Mouse (Mus musculus): ENCODE results near the gene Spry1. TPM values are rescaled to one million over a fixed set of nuclear protein-coding genes. Genes with fewer than 3 reads are reported as not detected.

Spry1 gene
- polyA plus RNA-seq, 1 experiment from 2014 or later = 3.0 TPM

DNA sequence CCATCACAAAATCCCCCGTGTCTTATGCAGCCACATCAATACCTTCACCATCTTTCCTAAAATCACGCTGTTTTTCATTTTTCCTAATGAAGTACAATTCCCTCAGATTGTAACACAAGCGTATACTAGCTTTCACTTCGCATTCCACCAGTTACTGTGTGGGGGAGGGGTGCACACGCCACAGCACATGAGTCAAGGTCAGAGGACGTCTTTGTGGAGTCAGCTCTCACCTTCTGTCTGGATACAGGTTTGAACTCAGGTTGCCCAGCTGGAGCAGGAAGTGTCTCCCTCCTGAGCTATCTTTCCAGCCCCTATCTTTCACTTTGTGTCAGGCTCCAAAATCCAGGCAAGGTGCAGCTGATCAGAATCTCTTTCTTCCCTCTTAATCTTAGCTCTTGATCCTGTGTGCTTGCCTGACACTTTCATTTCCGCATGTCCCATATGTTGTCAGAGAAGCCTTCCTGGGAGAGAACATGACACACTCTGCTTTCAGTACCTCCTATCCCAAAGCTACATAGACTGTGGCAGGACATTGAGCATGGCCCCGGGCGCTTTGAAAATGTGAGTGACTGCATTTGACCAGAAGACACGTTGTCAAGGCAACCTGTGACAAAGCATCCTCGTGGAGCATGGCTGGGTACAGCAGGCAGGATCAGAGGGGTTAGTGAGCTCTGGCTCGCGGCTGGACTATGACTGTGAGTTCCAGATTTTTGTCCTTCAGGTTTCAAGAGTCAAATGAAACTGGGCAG, 33.9 kb downstream of the Spry1 start:
- Histone ChIP-seq H3K9ac (no peak overlapping the region), H3K9me3 (replicated peaks) (no peaks in the 10 kb centered on the region), H3K4me1 (replicated peaks) (no peaks in the 10 kb centered on the region; the same call in 1 of the 2 replicates), H3K27me3 (peaks cover 51% of the 10 kb centered on the region), H3K4me3 (replicated peaks) (no peak overlapping the region), H3K27ac (replicated peaks) (no peak overlapping the region), H3K4me2 (no peak overlapping the region), H3K36me3 (replicated peaks) (no peaks in the 10 kb centered on the region)
- no peak for ATAC-seq (ENCODE audit: insufficient read depth)
- 56% methylated on average over 13 of the region's 13 CpGs for WGBS (ENCODE audit: insufficient replicate concordance)

DNA sequence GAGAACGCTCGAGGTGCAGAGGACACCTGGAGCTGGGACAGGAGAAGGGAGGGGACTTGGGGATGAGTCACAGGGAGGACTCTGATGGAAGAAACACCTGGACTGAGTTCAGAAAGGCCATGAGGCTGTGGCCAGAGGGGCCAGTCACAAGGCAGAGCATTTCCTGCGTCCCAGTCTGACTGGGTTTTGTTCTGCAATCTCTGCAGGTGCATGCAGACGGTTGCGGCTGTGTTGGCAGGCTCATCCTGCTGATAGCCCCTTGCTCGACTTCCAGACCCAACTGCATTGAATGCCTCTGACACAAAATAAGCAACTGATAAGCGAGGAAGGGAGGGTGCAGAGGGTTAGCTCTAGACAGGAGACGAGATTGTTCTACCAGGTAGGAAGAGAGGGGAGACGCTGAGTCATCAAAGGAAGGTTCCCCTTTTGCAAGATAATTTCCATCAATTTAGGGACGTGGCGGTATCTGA, 35.3 kb downstream of the Spry1 start:
- Histone ChIP-seq H3K36me3 (replicated peaks) (no peaks in the 10 kb centered on the region), H3K27ac (replicated peaks) (no peak overlapping the region), H3K4me2 (no peak overlapping the region), H3K9me3 (replicated peaks) (no peaks in the 10 kb centered on the region), H3K27me3 (peaks cover 51% of the 10 kb centered on the region), H3K4me3 (replicated peaks) (no peak overlapping the region), H3K4me1 (replicated peaks) (no peaks in the 10 kb centered on the region; the same call in 1 of the 2 replicates), H3K9ac (no peak overlapping the region)
- WGBS (ENCODE audit: insufficient replicate concordance) = 18% methylated on average over 11 of the region's 11 CpGs
- ATAC-seq (ENCODE audit: insufficient read depth) = no peak

DNA sequence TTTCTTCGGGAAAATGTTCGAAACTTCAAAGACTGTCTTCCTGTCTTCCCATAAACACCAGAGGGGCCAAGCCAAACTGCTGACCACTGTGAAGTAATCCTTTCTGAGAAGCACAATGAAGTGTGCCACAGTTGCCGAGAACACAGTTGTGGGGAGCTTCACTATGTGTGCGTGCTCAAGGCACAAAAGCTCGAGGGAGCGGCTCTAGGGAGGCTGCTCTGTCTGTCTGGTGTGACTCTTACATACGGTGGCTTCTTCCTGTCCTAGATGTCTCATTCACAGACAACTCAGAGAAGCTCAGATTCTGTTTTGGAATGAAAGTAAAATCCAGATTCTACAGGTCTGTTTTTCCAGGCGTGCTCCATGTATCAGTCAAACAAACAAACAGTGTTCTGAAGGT, 36.5 kb downstream of the Spry1 start:
- Histone ChIP-seq H3K27ac (replicated peaks) (no peak overlapping the region), H3K9ac (no peak overlapping the region), H3K36me3 (replicated peaks) (no peaks in the 10 kb centered on the region), H3K27me3 (peaks cover 45% of the 10 kb centered on the region), H3K4me2 (no peak overlapping the region), H3K4me3 (replicated peaks) (no peak overlapping the region), H3K4me1 (replicated peaks) (no peaks in the 10 kb centered on the region; the same call in 1 of the 2 replicates), H3K9me3 (replicated peaks) (no peaks in the 10 kb centered on the region)
- WGBS (ENCODE audit: insufficient replicate concordance) = 62% methylated on average over 8 of the region's 8 CpGs
- ATAC-seq (ENCODE audit: insufficient read depth) = no peak

DNA sequence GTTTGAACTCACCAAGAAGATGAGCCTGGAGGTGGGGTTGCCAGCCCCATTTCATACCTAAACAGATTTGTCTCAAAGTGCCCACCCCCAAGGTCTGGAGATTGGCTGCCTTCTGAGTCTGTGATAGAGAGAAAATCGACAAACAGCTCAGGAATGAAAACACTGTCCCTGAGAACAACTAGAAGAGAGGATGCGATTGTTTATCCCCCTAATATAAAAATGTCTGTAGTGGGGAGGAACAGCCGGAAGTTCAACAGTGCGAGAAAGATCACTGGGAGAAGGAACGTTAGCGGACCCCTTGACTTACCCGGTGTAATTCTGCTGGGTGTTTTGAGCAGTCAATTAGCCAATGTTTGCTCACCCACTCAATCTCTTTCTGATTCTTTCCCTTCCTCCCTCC, 46.5 kb downstream of the Spry1 start:
- H3K27ac ChIP-seq (replicated peaks) = no peak overlapping the region
- no peak for ATAC-seq (ENCODE audit: insufficient read depth)
- H3K27me3 ChIP-seq = peaks cover 59% of the 10 kb centered on the region
- no peaks in the 10 kb centered on the region for H3K36me3 ChIP-seq (replicated peaks)
- H3K4me3 ChIP-seq (replicated peaks) = no peak overlapping the region
- no peak overlapping the region for H3K9ac ChIP-seq
- H3K9me3 ChIP-seq (replicated peaks) = no peaks in the 10 kb centered on the region
- 25% methylated on average over 7 of the region's 7 CpGs for WGBS (ENCODE audit: insufficient replicate concordance)
- H3K4me1 ChIP-seq (replicated peaks) = no peaks in the 10 kb centered on the region
- peak overlapping the region; percentile 45 for H3K4me2 ChIP-seq

DNA sequence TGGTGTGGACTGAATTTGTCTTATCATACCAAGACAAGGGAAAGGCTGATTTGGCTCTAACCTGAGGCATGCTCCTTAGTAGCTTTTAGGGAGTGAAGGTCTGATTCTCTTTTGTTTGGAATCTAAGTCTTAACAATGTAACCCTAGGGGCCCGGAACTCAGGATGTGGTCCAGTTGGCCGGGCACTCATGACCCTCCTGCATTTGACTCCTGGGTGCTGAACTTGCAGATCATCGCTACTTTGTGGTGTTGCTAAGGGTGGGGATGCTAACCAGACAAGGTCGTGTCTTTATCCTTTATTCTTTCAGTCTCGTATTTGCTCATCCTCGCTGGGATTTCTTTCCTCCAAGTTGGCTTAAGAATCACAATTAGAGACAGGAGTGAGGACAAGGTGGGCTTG, 47.0 kb downstream of the Spry1 start:
- no peak overlapping the region for H3K27ac ChIP-seq (replicated peaks)
- no peaks in the 10 kb centered on the region for H3K9me3 ChIP-seq (replicated peaks)
- H3K27me3 ChIP-seq = peaks cover 59% of the 10 kb centered on the region
- H3K36me3 ChIP-seq (replicated peaks) = no peaks in the 10 kb centered on the region
- WGBS (ENCODE audit: insufficient replicate concordance) = 21% methylated on average over 6 of the region's 6 CpGs
- peak overlapping the region; percentile 45 for H3K4me2 ChIP-seq
- no peak for ATAC-seq (ENCODE audit: insufficient read depth)
- H3K4me1 ChIP-seq (replicated peaks) = no peaks in the 10 kb centered on the region
- H3K9ac ChIP-seq = no peak overlapping the region
- peak overlapping the region; percentile 25 for H3K4me3 ChIP-seq (replicated peaks)

DNA sequence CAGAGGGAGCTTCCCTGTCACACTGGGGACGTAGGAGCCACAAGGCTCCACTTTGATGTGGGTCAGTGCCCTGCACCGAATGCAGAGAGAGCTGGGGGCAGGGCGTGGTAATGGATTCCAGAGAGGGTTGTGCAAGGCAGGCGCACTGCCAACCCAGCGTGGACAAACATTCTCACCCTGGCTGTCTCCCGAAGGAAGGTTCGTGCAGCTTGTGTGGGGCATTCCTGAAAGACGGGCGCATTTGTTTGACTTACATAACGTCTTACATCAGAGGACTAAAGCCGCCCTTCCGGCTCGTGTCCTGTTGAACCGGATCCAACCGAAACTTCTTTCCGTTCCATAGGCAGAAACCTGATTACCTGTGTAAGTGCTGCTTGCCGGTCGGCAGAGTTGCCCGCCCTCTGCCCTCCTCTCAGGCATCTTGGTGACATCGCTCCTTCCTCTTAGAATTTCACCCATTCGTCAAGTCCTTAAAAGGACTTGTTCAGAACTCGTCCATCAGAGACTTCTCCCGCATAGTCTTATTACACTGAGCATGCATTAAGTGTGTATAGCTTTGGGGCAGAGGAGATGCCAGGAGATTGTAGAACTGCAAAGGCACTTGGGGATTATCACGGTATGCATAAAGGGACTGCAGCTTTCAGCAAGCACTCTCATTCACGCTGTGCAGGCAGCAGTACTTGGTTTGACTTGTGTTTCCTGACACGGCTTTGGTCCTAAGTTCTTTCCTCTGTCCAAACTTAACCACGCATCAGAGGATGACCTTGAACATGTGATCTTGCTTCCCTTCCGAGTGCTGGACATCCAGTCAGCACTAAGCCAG, 47.6 kb downstream of the Spry1 start:
- Histone ChIP-seq H3K9me3 (replicated peaks) (no peaks in the 10 kb centered on the region), H3K9ac (no peak overlapping the region), H3K27me3 (peaks cover 59% of the 10 kb centered on the region), H3K4me1 (replicated peaks) (no peaks in the 10 kb centered on the region), H3K27ac (replicated peaks) (no peak overlapping the region), H3K4me2 (peak overlapping the region; percentile 45), H3K4me3 (replicated peaks) (peak overlapping the region; percentile 25), H3K36me3 (replicated peaks) (no peaks in the 10 kb centered on the region)
- peak; percentile 54; the same call in 1 of the 2 replicates for ATAC-seq (ENCODE audit: insufficient read depth)
- WGBS (ENCODE audit: insufficient replicate concordance) = 23% methylated on average over 28 of the region's 28 CpGs

DNA sequence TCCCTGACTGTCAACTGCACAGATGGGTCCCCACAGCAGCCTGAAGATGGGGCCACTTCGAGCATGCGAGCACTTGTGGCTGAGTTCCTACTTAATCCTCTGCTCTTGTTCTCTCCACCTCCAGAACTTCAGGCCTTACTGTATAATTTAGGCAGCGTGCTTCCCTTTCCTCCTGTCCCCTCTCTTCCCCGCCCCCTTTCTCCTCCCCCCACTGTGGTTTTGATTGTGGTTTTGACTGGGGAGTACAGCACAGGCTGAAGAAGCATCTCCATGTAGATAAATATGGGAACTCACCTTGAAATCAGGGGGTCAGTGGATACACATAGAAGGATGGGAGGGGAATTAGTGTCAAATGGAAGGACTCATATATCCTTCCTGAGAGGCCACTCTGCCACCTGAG, 53.2 kb downstream of the Spry1 start:
- H3K9me3 ChIP-seq (replicated peaks) = no peaks in the 10 kb centered on the region
- H3K4me2 ChIP-seq = no peak overlapping the region
- 25% methylated on average over 4 of the region's 4 CpGs for WGBS (ENCODE audit: insufficient replicate concordance)
- no peaks in the 10 kb centered on the region for H3K36me3 ChIP-seq (replicated peaks)
- no peak overlapping the region for H3K9ac ChIP-seq
- no peaks in the 10 kb centered on the region for H3K4me1 ChIP-seq (replicated peaks)
- H3K4me3 ChIP-seq (replicated peaks) = no peak overlapping the region
- H3K27ac ChIP-seq (replicated peaks) = no peak overlapping the region
- H3K27me3 ChIP-seq = peaks cover 15% of the 10 kb centered on the region
- ATAC-seq (ENCODE audit: insufficient read depth) = no peak

DNA sequence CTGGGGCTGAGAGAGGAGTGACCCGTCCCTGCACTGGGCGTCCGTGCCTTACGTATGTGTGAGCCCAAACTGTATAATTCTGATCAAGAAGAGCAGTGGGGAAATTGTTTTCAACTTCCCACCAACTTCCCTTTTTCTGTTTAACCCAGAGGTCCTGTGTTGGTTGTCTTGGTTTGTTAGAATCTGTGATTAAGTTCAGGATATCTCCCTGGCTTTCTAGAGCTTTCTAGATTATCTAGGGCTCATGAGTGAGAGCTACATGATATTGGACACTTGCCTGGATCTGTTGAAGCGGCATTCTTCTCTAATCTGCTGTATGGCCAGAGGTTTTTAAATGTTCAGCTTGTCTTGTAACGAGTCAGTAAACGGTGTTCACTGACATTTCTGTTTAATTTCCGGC, 53.8 kb downstream of the Spry1 start:
- H3K4me2 ChIP-seq = no peak overlapping the region
- H3K36me3 ChIP-seq (replicated peaks) = no peaks in the 10 kb centered on the region
- WGBS (ENCODE audit: insufficient replicate concordance) = 24% methylated on average over 8 of the region's 8 CpGs
- H3K27me3 ChIP-seq = peaks cover 9% of the 10 kb centered on the region
- ATAC-seq (ENCODE audit: insufficient read depth) = no peak
- H3K4me3 ChIP-seq (replicated peaks) = no peak overlapping the region
- H3K9me3 ChIP-seq (replicated peaks) = no peaks in the 10 kb centered on the region
- H3K4me1 ChIP-seq (replicated peaks) = no peaks in the 10 kb centered on the region
- no peak overlapping the region for H3K9ac ChIP-seq
- no peak overlapping the region for H3K27ac ChIP-seq (replicated peaks)

Other genes with a start within 250 kb of the Spry1 start
- 14.4 and 17.8 TPM in 2 replicates for gene Spata5, start 220.1 kb upstream of the Spry1 start, polyA plus RNA-seq (2015; fragmentation: Nextera tagmentation; extraction: Ambion mirVana)
- 4.9 and 5.1 TPM in 2 replicates for gene Nudt6, start 219.7 kb upstream of the Spry1 start, polyA plus RNA-seq (2015; fragmentation: Nextera tagmentation; extraction: Ambion mirVana)
- gene Gm5148, start 84.5 kb downstream of the Spry1 start, polyA plus RNA-seq (2015; fragmentation: Nextera tagmentation; extraction: Ambion mirVana) = 2.2 and 2.6 TPM in 2 replicates

All from liver, embryonic 15.5 days (tissue).